Mouse (Mus musculus) small intestine, adult 2 months (tissue): Measurements from ENCODE around the gene Dnaja4. TPM values are rescaled to one million over a fixed set of nuclear protein-coding genes. Genes with fewer than 3 reads are reported as not detected.
"Not testable (repeated sequence)": the region's sequence is repeated elsewhere in the genome, so short reads cannot be mapped to it uniquely, and the experiment has no call there.

Experiments
- H3K27ac ChIP-seq: fragments of 200-500 bp; 2 replicates; pipeline ENCODE4 v1.5.1; 2012; ENCODE audit warnings: low read depth, low read length, control low read depth, inconsistent platforms; ENCODE audit not compliant: insufficient read depth
- H3K27me3 ChIP-seq: fragments of 200-500 bp; 2 replicates; pipeline ENCODE4 v1.6.1; 2012; ENCODE audit warnings: mild to moderate bottlenecking, moderate library complexity, low read length, inconsistent platforms; ENCODE audit not compliant: control insufficient read depth, insufficient read depth
- H3K36me3 ChIP-seq: fragments of 200-500 bp; 2 replicates; pipeline ENCODE4 v1.6.1; 2012; ENCODE audit warnings: mild to moderate bottlenecking, low read length, control low read depth, inconsistent platforms; ENCODE audit not compliant: control insufficient read depth, insufficient read depth
- H3K4me1 ChIP-seq: fragments of 200-500 bp; 2 replicates; pipeline ENCODE4 v1.6.1; 2012; ENCODE audit warnings: low read length, inconsistent platforms, mixed read lengths; ENCODE audit not compliant: control insufficient read depth, insufficient read depth, insufficient read length
- H3K4me3 ChIP-seq: fragments of 200-500 bp; 2 replicates; pipeline ENCODE4 v1.5.1; 2012; ENCODE audit warnings: low read depth, mild to moderate bottlenecking, control low read depth, inconsistent platforms, low read length, moderate library complexity
- CTCF ChIP-seq: fragments of 200-500 bp; IDR thresholded peaks from 2 replicates; pipeline ENCODE4 v1.5.1; 2012; ENCODE audit warnings: low read depth, mild to moderate bottlenecking, control low read depth, inconsistent platforms, low read length, moderate library complexity, mixed read lengths; ENCODE audit not compliant: insufficient replicate concordance, insufficient read length; ENCODE audit errors: extremely low read depth
- POLR2A ChIP-seq: fragments of 200-500 bp; IDR thresholded peaks from 2 replicates; pipeline ENCODE4 v1.6.1; 2012; ENCODE audit warnings: low read depth, mild to moderate bottlenecking, control low read depth, inconsistent platforms, low read length, moderate library complexity
- WGBS: fragments of 180-500 bp; shearing (Covaris S2); methylation state at CpG from one replicate; pipeline ENCODE4 v1.1.7; 2018; 5-methylcytosine and 5-hydroxymethylcytosine counted together
- polyA plus RNA-seq: library from polyadenylated mRNA; depleted of rRNA; stranded (reverse); fragments of >200 nt; gene quantifications from 2 replicates; pipeline ENCODE4 v1.2.3, GENCODE M21; 2012

Gene Dnaja4
- polyA plus RNA-seq, 1 experiment = 1.2 TPM

DNA sequence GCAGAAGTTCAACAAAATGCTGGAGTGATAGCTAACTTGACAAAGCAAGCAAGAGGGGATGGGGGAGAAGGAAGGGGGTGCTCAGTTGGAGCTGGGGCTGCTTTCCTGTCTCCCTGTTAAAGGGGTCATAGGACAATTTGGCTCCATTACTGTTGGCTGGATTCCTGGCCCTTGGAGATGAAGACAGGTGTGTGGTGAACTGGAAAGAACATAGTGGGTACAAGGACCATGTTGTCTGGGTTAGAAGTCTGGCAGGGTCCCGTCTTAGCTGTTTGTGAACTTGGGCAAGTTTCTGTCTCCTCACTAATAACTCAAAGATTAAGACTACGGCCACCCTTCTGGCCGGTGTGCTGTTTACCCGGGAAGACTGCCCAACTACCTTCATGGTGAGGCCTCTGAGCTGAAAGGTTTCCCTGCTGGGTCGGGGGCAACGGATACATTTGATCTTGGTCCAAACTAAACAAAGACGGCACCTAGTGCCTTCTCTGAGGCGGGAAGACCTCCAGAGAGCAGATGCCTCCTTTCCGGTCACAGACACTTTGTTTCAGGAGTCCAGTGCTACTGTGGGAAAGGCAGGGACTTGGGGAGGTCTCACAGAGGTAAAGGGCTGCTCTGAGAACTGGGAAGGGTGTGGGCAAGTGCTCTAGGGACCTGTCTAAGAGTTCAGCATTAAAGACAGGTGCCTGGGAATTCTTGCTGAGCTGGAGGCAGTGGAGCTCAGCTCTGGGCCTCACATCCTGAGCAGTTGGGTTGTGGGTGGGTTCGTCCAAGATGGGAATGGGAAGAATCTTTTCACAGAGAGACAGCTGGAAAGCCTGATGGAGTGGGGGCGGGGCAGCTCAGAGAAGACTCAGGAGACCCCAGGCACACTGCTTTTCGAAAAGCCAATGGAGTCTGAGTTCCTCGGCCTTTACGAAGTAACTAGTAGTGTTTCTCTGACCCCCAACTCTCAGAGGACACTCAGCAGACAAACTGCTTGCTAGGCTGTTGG lies 11.1 kb upstream of the Dnaja4 start:
- 49% methylated on average over 14 of the region's 14 CpGs for WGBS
- H3K36me3 ChIP-seq = no peaks in the 10 kb centered on the region
- H3K27me3 ChIP-seq = no peaks in the 10 kb centered on the region
- H3K27ac ChIP-seq = no peak overlapping the region
- no peak for TF ChIP-seq CTCF
- no peak for TF ChIP-seq POLR2A
- no peaks in the 10 kb centered on the region for H3K4me1 ChIP-seq
- H3K4me3 ChIP-seq = no peak overlapping the region

DNA sequence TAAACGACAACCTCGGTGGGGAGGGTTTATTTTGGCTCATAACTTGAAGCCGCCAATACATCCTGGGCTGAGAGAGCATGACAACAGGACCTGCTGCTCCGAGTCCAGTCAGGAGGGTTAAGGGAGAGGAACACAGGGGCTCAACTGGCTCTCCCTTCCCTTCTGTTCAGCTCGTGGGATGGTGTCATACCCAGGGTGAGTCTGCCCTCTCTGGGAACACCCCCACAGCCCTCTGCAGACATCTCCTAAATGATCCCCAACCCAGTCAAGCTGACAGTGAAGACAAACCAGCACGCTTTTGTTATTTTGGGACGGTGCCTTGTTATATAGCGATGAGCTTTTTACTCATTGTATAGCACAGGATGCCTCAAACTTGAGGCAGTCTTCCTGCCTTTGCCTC lies 9.2 kb upstream of the Dnaja4 start:
- TF ChIP-seq CTCF = no peak
- no peak for TF ChIP-seq POLR2A
- Histone ChIP-seq H3K4me1 (no peaks in the 10 kb centered on the region), H3K27ac (no peak overlapping the region), H3K4me3 (no peak overlapping the region), H3K36me3 (no peaks in the 10 kb centered on the region), H3K27me3 (no peaks in the 10 kb centered on the region)
- WGBS = 67% methylated on average over 8 of the region's 8 CpGs

DNA sequence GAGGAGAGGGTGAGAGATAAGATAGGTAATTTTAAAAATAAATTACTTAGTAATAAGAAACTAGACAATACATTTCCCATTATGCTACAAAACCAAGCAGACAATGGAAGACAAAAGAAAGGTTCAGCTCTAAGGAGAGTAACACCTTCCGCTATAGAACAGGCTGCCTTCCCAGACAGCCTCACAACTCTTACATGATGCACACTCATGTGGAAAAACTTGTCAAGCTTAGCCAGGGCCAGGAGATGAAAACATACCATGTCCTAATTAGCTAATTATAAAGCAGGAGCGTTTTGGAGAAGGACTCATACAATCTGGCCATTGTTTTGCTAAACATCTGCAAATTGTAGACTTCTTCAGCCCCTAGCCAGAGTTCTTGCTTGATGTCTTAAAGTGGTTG lies 8.0 kb upstream of the Dnaja4 start:
- not testable (repeated sequence) for H3K27me3 ChIP-seq, H3K4me1 ChIP-seq, H3K36me3 ChIP-seq, H3K4me3 ChIP-seq, H3K27ac ChIP-seq
- 86% methylated on average over 2 of the region's 2 CpGs for WGBS

DNA sequence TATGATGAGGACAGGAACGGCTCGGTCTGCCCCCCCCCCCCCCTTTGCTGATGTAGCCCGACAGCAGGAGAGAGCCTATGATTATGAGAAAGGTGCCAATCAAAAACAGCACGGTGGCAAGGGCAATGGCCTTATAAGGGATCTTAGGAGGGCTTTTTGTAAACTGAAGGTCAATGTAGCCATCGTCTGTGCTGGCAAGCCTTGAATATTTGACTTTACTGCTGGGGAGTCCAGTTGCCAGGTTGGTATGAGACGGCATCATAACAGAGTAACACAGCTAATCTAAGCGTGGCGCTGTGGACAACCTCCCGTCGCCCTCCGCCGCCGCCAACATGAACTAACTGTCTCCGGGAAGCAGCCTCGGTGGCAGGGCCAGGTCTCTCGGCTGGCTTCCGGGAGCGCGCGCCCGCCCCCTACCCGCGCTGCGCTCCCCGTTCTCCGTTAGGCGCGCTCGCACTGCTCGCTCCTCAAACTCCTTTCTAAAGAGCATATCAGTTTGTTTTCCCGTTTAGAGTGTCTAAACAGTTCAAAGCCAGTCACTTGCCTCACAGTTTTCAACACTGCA lies 7.3 kb upstream of the Dnaja4 start:
- 4% methylated on average over 31 of the region's 31 CpGs for WGBS
- peak overlapping the region; percentile 38 for H3K4me3 ChIP-seq
- H3K36me3 ChIP-seq, H3K27me3 ChIP-seq, H3K27ac ChIP-seq, H3K4me1 ChIP-seq: not testable (repeated sequence)

DNA sequence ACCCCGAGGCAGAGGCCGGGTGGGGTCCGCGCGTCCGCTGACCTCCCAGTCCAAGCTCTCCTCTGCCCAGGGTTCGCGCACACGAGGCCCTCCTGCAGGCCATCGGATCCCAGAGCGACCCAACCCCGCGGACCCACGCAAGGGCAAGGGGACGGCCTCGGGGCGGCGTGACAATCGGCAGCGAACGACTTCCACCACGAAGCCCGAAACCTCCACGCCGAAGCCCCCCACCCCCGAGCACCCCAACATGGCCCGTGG lies 343 bp downstream of the Dnaja4 start:
- Histone ChIP-seq H3K36me3 (no peaks in the 10 kb centered on the region), H3K27me3 (peaks cover 9% of the 10 kb centered on the region; the same call in 1 of the 2 replicates), H3K27ac (no peak overlapping the region), H3K4me3 (peak overlapping the region; percentile 75), H3K4me1 (peaks cover 7% of the 10 kb centered on the region)
- WGBS = 5% methylated on average over 27 of the region's 27 CpGs
- TF ChIP-seq CTCF (no peak), POLR2A (no peak)

DNA sequence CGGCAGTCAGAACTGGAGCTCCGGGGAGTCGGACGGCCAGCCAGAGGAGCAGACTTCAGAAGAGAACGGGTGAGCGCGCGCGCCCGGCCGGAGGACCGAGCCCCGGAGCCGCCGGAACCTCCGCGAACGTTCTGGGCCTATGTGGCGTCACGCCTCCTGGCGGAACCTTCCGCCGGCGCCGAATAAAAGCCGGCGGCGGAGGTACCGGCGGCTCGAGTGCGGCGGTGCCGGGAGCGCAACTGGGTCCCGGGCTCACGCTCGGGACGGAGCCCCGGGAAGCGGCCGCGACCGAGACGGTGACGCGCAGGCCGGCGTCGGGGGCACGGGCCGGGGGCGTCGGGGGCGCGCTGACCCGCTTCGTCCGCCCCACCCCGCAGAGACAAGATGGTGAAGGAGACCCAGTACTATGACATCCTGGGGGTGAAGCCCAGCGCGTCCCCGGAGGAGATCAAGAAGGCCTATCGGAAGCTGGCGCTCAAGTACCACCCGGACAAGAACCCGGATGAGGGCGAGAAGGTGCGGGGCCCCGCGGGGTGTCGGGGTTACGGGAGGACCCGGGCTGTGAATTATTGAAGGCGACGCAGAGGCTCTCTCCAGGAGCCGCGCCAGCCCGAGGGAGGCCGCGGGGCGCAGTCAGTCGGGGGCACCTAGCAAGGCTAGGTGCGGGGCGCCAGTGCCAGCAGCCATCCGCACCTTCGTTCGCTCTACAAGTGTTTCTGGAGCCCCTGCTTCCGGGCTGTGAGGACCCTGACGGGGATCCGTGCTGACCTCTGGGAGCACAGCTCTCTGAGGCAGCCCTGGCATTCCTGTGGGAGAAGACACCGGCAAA lies 886 bp downstream of the Dnaja4 start:
- TF ChIP-seq CTCF (no peak), POLR2A (peak; percentile 69)
- peaks cover 9% of the 10 kb centered on the region; the same call in 1 of the 2 replicates for H3K27me3 ChIP-seq
- under 1% methylated on average over 92 of the region's 92 CpGs for WGBS
- H3K27ac ChIP-seq = peak overlapping the region; percentile 4
- peaks cover 7% of the 10 kb centered on the region for H3K4me1 ChIP-seq
- H3K4me3 ChIP-seq = peak overlapping the region; percentile 75
- no peaks in the 10 kb centered on the region for H3K36me3 ChIP-seq

DNA sequence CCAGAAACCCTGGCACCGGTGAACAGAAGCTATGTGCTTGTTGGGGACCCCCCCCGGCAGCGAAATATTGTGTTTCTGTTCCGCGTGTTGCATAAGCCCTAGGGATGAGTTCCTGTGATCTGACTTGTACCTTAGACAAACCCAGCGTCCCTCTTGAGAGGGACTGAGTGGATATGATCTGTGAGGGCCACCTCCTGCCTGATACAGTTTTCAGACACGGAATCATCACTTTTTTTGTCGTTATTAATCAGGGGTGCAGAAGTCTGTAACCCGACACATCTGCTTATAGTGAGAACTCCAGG lies 1.5 kb downstream of the Dnaja4 start:
- peaks cover 9% of the 10 kb centered on the region; the same call in 1 of the 2 replicates for H3K27me3 ChIP-seq
- H3K27ac ChIP-seq = peak overlapping the region; percentile 4
- peaks cover 7% of the 10 kb centered on the region for H3K4me1 ChIP-seq
- no peak for TF ChIP-seq POLR2A
- no peak for TF ChIP-seq CTCF
- WGBS = 20% methylated on average over 9 of the region's 9 CpGs
- no peaks in the 10 kb centered on the region for H3K36me3 ChIP-seq
- peak overlapping the region; percentile 75 for H3K4me3 ChIP-seq
